Mouse (Mus musculus) ovary, postnatal 14 days (tissue): ENCODE results near the gene Mfap3l.
"Not testable (repeated sequence)": the region's sequence is repeated elsewhere in the genome, so short reads cannot be mapped to it uniquely, and the experiment has no call there.

Experiments used
- DNase-seq: peaks from one replicate; pipeline ENCODE4 v3.0.0; 2022; ENCODE audit warnings: low spot score

Mfap3l gene

GRCm38 (mm10) chr8:60650119-60650518 lies 17.5 kb downstream of the Mfap3l start:
- no peak for DNase-seq

GRCm38 (mm10) chr8:60657425-60658113 lies 24.9 kb downstream of the Mfap3l start:
- no peak for DNase-seq

GRCm38 (mm10) chr8:60658114-60658500 lies 25.5 kb downstream of the Mfap3l start:
- no peak for DNase-seq

GRCm38 (mm10) chr8:60658686-60659085 lies 26.1 kb downstream of the Mfap3l start:
- not testable (repeated sequence) for DNase-seq

GRCm38 (mm10) chr8:60659721-60660120 lies 27.1 kb downstream of the Mfap3l start:
- no peak for DNase-seq

- DNase-seq: no peak
Measured at GRCm38 (mm10) chr8:60661191-60661590, 28.6 kb downstream of the Mfap3l start.

GRCm38 (mm10) chr8:60663552-60663951 lies 30.9 kb downstream of the Mfap3l start:
- DNase-seq: no peak

- DNase-seq: no peak
Measured at GRCm38 (mm10) chr8:60665821-60666220, 33.2 kb downstream of the Mfap3l start.

- no peak for DNase-seq
Measured at GRCm38 (mm10) chr8:60666852-60667251, 34.2 kb downstream of the Mfap3l start.

GRCm38 (mm10) chr8:60678590-60678989 lies 46.0 kb downstream of the Mfap3l start:
- no peak for DNase-seq

GRCm38 (mm10) chr8:60681811-60682210 lies 49.2 kb downstream of the Mfap3l start:
- DNase-seq: no peak

GRCm38 (mm10) chr8:60682340-60682739 lies 49.7 kb downstream of the Mfap3l start:
- DNase-seq: no peak

- no peak for DNase-seq
Measured at GRCm38 (mm10) chr8:60711516-60712086, 79.0 kb downstream of the Mfap3l start.

GRCm38 (mm10) chr8:60714724-60715123 lies 82.1 kb downstream of the Mfap3l start:
- DNase-seq: no peak

GRCm38 (mm10) chr8:60718692-60719091 lies 86.1 kb downstream of the Mfap3l start:
- no peak for DNase-seq
